Mouse (Mus musculus) olfactory bulb, adult 2 months (tissue): Measurements from ENCODE around the gene Hspa13.

Experiments
- CTCF ChIP-seq: fragments of 200-500 bp; IDR thresholded peaks from 2 replicates; pipeline ENCODE4 v1.5.1; 2012; ENCODE audit warnings: low read depth, mild to moderate bottlenecking, low read length, moderate library complexity; ENCODE audit not compliant: insufficient read depth
- POLR2A ChIP-seq: fragments of 200-500 bp; IDR thresholded peaks from 2 replicates; pipeline ENCODE4 v1.6.1; 2012; ENCODE audit warnings: mild to moderate bottlenecking, low read depth, low read length, moderate library complexity; ENCODE audit not compliant: insufficient read depth

DNA sequence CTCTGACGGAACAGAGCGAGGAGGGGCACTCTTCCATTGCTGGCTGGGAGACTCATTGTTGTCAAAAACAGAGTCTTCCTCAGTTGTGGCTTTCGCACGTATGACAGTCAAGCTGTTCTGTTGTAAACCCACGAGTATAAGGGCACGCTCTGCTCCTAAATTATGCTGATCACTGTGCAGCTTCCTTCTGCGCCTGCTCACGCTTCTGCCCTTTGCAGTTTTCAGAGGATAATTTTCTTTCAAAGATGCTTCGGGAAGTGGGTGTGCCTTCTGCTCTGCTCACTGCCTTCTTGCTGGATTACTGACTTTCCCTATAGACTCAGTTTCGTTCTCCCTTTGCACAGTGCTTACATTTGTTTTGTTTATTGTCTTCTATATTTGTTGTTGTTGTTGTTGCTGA lies 6.3 kb upstream of the Hspa13 start:
- no peak for TF ChIP-seq CTCF
- no peak for TF ChIP-seq POLR2A
